Mouse (Mus musculus) inflammation-experienced regulatory T-cells, adult 6 months (primary cell): ENCODE measurements around the gene Gm20388. TPM values are rescaled to one million over a fixed set of nuclear protein-coding genes. Genes with fewer than 3 reads are reported as not detected.
A peak's percentile ranks its signal among the peaks of the same experiment; 100 is the strongest.
"Not testable (repeated sequence)": the region's sequence is repeated elsewhere in the genome, so short reads cannot be mapped to it uniquely, and the experiment has no call there.

ENCODE experiments used
- ATAC-seq: one replicate; pipeline ENCODE4 v1.8.0; 2017
- polyA plus RNA-seq, 3 experiments: library from polyadenylated mRNA; unstranded; fragments of 100-300 nt; shearing (Covaris generic); gene quantifications; one replicate each; pipeline ENCODE4 v1.2.1; 2017

Gene Gm20388
- polyA plus RNA-seq, 3 experiments from 2014 or later, result 10.8 to 14.1 (median 11.8) TPM

DNA sequence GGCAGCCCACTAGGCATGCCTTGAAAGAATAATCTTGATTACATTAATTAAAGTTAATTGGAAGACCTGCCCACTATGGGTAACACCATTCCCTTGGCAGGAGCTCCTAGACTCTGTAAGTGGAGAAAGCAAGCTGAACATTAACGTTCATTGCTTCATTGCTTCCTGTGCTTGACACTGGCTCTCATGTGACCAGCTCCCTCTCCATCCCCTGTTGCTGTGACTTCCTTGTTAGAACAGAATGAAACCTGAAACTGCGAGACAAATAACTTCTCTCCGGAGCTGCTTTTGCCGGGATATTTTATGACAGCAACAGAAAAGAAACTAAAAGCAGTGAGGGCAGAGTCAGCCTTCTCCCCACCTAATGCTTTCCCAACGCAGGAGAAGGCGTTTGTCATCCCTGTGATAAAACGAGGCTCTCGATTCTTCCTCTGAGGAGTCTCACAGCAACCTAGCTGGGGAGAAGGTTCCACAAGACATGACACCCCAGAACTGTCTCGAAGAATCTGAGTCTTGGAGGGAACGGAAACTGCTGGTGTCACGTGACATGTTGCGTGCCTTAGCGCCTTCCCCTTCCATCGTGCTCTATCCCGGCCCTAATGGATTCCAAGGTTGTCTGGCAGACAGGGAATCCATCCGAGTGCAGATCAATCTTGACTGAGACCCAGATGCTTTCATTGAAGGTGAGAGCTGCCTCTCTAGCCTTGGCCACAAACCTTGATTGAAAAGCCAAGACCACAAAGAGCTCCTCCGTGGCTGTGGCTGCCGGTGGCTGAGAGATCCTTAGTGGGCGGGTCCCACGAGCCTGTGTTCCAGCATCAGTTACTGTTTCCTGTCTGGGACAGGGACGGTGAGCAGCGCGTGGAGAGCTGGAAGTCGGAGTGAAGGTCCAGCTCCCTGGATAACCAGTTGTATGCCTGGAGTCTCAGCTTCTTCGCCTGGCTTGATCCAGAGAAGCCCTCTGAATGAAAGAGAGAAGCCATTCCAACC lies 2654.0 kb downstream of the Gm20388 start:
- no peak for ATAC-seq

DNA sequence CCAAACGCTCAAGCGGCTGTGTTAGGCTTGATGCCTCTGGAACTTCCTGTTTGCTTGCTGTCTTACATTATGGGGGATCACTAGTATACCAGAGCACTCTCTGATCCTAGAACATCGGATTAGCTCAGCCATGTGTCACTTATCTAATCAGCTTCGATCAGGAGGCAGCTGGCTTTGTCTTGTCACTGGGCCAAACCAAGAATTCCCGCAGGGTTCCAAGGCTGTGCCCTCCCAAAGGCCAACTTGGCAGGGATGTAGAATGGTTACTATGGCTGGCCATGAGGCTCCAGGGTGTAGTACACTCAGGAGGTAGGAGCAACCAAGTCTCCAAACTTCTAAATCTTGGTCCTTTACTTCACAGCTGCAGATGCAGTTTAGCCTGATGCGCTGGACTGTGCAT lies 2656.1 kb downstream of the Gm20388 start:
- ATAC-seq, result no peak

DNA sequence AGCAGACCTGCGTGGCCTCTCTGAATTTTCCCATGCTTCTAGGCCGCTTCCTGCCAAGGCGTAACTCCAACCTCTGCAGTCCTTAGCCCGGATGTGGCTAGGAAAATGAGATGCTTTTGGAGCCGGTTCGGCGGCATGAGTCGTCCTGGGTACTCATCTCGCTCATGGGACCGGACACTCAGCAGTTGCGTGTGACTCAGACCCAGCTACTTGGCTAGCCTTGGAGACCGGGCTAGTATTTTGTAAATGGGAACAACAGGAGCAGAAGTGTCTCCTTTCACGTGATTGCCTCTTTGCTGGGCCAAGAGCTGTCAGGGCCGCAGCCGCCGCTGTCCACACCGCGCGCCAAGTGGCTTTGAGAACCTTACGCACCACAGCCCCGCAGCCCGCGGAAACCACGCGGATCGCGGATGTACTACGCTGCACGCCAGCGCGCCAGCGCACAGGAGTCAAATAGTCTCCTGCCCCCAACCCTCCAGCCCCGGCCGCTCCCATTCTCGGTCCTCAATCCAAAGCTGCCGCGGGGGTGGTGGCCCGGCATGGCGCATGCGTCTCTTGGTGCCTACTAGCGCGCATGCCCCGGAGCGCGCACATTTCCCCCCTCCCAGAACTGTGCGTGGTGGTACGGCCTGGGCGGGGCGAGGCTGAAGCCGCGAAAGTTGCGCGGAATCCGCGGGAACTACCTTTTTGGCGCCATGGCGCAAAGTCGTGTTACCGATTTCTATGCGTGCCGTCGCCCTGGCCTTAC lies 2656.9 kb downstream of the Gm20388 start, which contains the start of gene Cdt1:
Cdt1 (plus strand) TSS at position 655 of the 748 bp plus-strand sequence.
- ATAC-seq, result peak; percentile 84

DNA sequence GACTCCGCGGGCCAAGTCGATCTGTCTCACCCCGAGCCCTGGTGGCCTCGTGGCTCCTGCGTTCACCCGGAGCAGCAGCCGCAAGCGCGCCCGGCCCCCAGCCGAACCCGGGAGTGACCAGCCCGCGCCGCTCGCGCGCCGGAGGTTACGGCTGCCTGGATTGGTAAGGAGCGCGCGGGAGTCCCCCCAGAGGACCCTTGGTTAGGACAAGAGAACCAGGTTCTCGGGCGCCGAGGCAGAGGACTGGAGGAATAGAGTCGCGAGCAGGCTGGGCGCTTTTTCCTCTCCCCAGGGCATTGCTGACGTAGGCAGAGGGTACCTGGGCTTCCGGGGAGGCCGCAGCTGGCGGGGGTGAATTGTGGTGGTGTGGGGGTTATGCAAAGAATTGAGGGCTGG lies 2657.5 kb downstream of the Gm20388 start:
- peak; percentile 55 for ATAC-seq

DNA sequence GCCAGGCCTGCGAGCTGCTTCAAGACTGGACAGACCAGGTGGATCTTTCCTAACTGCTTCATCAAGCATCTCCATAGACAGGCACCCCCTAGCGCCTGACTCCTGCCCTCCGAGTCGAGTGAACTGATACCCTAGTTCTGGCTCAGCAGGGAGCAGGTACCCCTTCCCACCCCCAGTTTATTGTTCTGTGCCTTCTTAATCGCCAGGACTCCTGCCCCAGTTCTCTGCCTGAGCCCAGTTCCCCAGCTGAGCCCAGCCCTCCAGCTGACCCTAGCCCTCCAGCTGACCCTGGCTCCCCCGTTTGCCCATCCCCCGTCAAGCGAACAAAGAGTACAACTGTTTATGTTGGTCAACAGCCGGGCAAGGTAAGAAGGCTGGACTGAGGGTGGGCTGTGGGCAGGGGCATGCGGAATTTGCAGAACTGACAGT lies 2658.3 kb downstream of the Gm20388 start:
- ATAC-seq, result no peak

DNA sequence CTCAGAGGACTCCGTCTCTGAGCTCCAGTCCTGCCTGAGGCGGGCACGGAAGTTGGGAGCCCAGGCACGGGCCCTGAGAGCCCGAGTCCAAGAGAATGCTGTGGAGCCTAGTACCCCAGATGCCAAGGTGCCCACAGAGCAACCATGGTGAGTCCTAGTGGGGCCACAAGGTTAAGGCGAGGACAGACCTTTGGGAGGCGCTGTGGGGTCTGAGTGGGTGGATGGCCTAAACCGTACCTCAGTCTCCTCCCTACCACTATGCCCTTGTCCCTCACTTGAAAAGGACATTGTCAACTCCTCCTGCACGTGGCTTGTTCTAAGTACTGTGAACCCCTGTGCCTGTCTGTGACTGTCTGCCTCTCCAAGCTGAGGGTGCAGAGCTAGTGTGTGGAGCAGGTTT lies 2658.7 kb downstream of the Gm20388 start:
- ATAC-seq, result no peak

DNA sequence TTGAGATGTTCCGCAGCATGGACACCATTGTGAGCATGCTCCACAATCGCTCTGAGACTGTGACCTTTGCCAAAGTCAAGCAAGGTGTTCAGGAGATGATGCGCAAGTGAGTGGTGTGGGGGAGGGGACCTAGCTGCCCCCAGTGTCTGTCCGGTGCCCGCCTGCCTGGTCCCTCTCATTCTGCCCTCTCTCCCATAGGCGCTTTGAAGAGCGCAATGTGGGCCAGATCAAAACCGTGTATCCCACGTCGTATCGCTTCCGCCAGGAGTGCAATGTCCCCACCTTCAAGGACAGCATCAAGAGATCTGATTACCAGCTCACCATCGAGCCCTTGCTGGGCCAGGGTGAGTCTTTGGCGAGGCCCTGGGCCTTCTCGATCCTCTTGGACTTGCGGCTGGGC lies 2659.4 kb downstream of the Gm20388 start:
- ATAC-seq, result no peak

DNA sequence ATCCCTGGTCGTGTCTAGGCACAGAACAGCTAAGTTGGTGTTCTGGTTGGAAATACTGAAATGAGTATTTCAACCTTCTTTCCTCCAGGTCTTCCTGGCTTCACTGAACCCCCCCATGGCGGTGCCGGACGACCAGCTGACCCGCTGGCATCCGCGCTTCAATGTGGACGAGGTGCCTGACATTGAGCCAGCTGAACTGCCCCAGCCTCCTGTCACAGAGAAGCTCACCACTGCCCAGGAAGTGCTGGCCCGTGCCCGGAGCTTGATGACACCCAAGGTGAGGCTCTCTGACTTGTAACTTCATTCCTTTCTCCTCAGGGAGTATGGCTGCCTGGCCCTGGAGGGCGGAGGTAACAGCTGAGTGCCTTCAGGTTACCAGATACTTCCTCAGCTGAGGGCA lies 2660.5 kb downstream of the Gm20388 start:
- ATAC-seq, result no peak

DNA sequence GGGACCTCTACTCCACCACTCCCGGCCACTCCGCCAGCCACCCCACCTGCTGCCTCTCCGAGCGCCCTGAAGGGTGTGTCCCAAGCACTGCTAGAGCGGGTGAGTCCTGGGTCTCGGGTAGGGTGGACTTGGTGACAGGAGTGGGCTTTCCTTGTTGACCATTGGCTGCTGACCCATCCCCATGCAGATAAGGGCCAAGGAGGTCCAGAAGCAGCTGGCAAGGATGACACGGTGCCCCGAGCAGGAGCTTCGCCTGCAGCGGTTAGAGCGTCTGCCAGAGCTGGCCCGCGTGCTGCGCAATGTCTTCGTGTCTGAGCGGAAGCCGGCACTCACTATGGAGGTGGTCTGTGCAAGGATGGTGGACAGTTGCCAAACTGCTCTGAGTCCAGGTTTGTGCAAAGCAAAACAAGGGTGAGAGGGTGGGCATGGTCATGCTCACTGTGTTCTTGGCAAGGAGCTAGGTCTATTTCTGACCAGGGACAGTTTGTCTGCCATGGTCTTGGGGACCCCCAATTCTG lies 2661.2 kb downstream of the Gm20388 start:
- no peak for ATAC-seq

DNA sequence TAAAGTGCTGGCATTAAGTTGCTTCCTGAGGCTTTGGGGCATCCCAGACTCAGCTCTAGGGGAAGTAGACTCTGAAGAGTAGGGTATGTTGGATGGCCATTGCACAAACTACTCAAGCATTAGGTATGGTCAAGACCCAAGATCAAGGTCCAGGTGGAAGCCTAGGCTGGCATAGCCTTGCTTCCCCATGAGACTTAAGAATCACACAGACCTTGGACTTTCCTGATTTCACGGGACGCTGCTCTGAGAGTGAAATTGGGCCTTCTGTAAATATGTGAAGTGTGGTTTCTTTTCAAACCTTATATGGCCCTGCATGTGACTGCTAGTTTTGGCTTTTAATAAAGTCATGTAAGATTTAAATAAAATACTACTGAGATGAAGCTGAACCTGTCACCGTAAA lies 2662.1 kb downstream of the Gm20388 start:
- ATAC-seq, result no peak

DNA sequence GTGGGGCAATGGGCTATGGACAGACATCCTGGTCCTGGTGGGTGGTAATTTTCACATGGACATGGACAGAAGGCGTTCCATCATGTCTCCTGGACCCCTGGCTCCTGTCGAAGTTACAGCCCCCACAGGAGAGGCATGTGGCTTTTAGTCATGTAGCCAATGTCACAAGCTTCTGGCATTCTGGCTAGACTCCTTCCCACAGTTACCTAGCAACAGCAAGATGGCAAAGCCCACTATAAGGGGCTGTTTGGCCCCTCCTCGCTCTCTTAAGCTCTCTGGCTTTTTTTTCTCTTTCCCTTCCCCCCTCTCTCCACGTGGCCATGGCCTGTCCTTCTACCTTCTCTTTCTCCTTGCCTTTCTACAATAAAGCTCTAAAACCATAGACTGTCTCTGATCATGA lies 2662.5 kb downstream of the Gm20388 start:
- ATAC-seq, result not testable (repeated sequence)

DNA sequence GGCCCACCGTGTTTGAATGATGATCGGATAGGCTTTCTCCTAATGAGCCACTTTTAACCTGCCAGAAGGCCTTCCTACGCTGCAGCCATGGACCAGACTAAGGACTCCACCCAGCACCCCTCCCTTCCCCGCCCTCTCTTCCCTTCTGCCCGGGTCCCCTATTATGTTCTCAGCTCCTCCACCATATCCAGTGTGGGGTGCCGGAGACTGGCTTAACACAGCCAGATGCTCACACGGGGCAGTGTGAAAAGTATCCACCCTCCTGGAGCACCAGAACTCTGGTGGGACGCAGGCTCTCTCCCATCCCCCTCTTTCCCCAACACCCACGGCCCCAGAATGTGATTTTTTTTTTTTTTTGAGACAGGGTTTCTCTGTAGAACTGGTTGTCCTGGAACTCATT lies 2662.9 kb downstream of the Gm20388 start:
- no peak for ATAC-seq

DNA sequence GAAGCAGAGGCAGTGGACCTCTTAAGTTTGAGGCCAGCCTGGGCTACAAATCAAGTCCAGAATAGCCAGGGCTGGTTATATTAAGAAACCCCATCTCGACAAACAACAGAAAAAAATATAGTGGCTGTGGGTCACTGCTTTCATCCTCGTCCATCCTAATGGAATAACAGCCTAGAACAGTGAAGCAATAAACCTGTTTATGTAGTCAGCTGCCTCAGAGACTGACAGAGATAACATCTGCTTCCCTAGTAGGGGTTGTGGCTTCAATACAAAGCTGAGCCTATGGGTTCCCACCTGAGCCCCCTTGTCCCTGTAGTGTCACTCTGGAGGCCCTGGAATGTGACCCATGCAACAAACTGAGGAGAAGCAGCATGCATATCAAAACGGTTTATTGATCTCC lies 2663.6 kb downstream of the Gm20388 start:
- ATAC-seq, result no peak

DNA sequence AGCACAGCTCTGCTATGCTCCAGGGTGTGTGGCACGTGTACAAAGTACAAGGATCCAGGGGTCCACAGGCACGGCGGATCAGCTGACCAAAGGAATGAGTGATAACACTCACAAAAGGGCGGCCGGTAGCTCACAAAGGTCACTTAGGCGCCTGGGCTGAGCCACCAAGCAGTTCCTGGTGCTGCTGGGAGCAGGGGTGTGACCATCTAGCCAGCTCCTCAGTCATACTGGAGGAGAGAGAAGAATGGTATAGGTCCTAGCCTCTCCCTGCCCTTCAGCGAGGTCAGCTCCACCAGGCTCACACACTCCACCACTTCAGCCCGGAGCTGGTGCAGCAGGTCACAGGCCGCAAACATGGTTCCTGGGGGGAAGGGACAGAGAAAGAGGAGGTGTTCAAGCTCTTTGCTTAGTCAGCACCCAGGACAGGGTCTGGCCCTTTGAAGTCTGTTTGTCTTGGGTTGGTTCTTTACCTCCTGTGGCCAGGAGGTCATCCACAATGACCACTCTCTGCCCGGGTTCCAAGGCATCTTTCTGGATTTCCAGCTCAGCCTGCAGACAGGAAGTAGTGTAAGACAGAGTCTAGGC lies 2664.1 kb downstream of the Gm20388 start:
- no peak for ATAC-seq

DNA sequence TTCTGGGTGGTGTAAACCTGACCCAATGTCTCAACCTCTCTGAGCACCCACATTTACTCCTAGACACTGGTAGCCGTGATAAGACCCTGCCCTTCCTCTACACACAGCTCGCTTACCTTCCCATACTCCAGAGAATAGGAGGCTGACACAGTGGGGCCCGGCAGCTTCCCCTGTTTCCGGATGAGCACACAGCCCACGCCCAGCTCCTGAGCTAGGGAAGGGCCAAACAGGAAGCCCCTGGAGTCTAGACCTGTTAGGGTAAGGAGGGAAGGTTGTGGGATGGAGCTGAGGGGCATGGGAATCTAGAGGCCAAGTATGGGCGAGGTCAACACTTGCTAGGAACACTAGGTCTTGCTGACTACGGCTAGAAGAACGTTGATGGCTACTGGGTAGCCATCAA lies 2664.6 kb downstream of the Gm20388 start:
- no peak for ATAC-seq

DNA sequence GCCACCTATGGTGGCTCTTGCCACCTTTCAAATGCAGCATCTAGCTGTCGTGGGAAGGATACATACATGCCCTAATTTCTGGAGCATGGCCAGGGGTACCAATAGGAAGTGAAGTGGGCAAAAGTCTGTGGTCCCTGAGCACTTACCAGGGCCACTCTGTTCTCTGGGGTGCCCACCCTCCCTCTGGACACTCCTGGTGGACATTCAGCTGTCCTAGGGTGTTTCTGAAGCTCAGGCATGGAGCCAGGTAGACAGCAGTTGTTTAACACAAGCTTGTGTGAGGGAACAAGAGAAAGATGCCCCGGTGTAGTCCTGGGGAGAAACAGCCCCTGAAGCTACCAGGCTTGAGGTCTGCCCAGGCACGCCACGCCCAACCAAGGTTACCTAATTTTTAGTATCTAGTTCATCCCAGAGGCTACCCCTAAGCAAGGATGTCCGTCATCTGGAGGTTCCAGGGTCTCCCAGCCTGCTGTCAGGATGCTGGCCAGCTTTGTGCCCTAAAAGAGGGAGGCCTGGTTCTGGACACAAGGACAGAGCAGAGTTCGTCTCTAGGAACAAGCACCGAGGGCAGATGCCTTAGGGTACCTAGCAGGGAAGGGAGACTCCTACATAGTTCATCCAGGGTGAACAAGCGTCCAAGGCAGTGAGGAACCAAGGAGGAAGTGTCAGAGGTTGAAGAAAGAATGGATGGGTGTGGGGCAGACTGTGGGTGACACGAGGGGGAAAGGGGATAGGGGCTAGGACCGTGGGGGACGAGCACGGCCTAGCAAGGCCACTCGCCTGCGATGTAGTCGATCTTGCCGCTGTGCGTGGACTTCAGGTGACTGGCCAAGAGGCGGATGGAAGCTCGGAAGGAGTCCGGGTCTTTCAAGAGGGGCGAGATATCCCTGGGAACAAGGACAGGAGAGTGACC lies 2665.3 kb downstream of the Gm20388 start:
- peak; percentile 6 for ATAC-seq

DNA sequence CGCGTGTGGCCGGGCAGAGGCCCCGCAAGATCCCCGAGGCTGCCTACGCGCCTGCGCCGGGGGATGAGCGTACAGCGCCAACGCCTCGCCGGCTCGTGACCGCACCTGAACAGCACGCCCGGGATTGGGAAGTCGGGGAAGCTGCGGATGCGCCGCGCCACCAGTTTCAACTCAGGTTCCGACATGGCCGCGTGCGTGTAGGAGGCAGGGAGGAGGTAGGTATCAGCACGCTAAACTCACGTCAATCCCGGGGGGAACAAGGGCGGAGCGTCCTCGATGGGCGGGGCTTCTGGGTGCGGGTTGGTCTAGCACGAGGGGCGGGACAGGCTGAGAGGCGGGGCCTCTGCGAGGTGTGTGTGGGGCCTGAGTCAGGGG lies 2666.0 kb downstream of the Gm20388 start, which contains the start of gene Aprt:
Aprt (minus strand) TSS at position 262 of the 375 bp plus-strand sequence.
- peak; percentile 99 for ATAC-seq

DNA sequence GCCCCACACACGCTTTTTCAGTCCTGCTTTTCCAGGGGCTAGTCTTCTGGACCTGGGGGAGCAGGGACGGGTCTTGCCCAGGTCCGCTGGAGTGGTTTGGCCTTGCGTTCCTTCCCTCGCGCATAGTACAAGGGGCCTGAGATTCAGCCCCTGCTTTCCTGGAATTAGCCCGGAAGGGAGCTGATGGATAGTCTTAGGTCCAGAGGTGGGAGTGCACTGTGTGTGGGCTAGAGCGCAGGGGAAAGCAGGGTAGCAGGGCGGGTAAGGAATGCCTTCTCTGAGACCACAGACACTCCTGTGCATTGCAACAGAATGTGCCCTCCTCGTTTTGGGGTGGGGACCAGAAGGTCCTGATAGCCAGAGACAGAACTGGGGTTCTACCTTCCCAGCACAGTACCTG lies 2666.5 kb downstream of the Gm20388 start:
- ATAC-seq, result no peak

DNA sequence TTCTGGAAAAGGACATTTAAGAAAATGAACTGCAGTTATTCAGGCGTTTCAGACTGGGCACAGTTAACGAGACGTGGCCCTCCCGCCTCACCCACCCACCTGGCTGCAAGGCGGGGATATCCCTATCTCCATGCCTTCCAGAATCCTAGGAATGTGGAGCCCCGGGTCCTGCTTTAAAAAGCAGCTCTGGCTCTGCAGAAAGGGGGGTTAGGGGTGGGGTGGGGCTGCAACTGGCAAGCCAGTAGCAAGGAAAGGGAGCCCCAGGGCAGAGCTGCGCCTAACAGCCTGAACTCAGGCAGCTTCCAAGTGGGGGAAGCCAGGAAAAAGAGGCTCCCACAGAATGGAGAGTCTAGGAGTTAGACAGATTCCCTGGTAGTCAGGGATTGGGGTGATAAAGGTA lies 2668.6 kb downstream of the Gm20388 start:
- no peak for ATAC-seq

DNA sequence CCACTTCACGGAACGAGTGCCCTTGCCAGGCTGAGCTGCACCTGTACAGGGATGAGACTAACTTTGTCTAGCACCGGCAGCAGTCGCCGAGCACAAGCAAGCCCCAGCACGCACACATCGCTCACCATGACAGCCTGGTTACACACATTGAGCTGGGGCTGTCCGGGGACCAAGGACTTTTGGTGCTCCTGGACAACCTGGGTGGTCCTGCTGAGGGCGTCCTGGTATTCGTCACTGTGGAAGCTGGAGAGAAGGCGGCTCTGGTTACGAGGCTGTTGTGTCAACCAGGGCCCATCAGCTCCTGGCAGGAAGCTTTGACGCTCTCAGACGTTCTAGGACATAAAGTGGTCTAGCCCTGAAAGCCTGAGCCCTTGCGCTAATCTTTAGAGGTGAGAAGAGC lies 2670.3 kb downstream of the Gm20388 start:
- no peak for ATAC-seq

DNA sequence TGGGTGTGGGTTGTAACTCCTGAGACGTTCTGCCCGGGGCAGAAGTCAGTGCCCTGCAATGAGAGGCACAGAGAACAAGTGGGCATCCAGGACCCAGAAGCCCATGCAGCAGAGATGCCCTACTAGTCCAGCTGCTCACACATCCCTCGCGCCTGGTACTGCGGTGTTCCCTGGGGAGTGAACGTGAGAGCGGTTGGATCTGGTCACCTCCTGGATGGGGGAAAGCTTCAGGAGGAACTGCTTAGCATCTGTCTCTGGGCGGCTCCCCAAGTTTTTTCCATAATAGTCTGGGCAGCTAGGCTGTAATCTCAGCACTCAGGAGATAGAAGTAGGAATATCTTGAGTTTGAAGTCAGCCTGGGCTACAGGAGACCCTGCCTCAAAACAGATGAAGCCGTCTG lies 2674.3 kb downstream of the Gm20388 start:
- no peak for ATAC-seq

DNA sequence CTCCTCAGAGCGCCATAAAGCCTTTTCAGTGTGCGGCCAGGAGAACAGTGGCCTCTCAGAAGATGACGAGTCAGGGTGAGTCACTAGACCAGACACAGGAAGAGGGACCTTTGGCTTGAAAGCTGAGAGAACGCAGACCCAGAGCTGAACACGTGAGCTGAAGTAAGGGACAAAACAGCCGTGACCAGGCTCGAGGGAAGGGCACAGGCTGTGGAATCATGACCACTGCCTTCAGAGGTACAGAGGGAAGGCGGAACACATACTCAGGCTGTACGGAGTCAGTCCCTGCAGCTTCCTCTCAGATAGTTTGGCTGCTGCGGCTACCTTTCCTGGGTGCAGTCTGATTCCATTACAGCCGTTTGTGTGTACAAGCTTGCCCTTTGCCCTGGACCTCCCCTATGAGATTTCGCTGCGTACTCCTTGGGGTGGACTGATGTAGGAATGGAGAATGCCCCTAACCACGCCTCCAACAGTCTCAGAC lies 2674.8 kb downstream of the Gm20388 start:
- no peak for ATAC-seq
